Mouse (Mus musculus) frontal cortex, adult 2 months (tissue): Measurements from ENCODE around the gene Wnt8b. TPM values are rescaled to one million over a fixed set of nuclear protein-coding genes. Genes with fewer than 3 reads are reported as not detected.
"Not testable (repeated sequence)": the region's sequence is repeated elsewhere in the genome, so short reads cannot be mapped to it uniquely, and the experiment has no call there.

Experiments
- DNase-seq, 2 experiments: peaks; one replicate each; pipeline ENCODE4 v3.0.0; 2022; ENCODE audit warnings: low spot score in 1 of 2; ENCODE audit errors: extremely low spot score in 1 of 2
- polyA plus RNA-seq: library from polyadenylated mRNA; depleted of rRNA; stranded (reverse); fragments of >200 nt; gene quantifications from 2 replicates; pipeline ENCODE4 v1.2.3, GENCODE M21; 2012; rRNA removed

The Wnt8b gene
- polyA plus RNA-seq: 0.04 TPM in 1 of 2 replicates, not detected in the other

DNA sequence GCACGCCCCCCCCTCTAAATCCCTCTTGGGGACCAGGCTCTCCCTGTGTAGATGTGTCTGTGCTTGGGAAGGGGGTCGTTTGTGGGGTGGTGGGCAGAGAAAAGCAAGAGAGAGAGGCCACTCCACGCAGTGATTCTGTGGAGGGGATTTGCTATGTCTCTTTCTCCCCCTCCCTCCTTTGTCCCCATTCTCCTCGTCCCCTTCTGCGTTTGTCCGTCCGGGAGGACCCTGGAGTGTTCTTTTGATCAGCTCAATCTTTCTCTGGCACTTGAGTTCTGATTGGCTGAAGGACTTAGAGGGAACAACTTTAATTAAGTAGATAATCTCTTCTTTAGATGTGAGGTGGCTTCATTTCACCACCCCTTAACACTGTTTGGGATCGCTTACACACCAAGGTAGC is at the start of gene Wnt8b:
Gene Wnt8b, plus strand, starts transcription at position 345 of the 400 bp plus-strand sequence.
- DNase-seq: no peak

DNA sequence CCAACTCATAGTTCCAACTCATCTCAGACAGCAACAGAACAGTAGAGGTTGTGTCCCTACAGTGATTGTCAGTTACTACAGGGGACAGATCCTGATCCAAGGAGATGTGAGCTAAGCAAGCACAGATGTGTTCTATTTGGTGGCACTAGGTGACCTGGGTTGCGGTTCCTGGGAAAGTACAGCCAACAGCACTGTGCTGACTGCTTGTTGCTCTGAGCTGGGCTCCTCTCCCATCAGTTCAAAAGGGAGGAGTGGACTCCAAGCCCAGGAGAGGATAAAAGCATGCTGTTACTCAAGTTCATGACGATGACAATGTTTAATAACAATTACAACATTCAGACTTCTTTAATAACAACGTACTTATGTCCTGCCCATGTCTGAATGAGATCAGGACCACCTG is 47.5 kb upstream of the Wnt8b start:
- DNase-seq: no peak

DNA sequence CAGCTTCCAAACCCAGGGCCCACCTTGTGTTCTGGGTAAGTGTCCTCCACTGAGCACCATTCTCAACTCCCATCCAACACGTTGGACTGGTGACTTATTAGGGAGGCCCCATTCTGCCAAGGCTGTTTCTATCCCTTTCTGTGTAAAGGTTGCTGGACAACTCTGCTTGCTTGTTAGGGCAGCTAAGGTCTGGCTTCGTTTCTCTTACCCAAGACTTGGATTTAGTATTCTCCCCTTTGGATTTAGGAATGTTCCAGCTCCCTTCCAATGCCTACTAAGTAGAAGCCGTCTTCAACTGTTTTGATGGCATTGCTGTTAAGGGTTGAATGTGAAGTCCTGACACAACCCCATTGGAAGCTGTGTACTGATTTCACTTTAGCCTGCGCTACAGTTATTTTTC is 45.3 kb upstream of the Wnt8b start:
- no peak for DNase-seq

DNA sequence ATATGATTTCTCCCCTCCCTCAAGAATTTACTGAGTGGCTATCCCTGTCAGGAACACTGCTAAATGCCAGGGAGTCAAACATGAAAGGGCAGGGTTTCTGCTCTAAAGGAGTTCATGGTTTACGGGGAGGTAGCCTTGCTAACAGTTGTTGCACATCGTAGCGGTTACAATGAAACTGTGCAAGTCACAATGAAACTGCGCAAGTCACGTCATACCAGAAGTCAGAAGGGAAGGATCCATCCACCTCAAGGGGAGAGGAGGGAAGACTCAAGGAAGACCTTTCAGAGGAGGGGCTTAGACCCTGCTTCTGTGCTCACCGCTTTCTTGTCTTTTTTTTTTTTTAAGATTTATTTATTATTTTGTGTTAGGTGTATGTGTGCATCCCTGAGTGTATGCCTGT is 38.4 kb upstream of the Wnt8b start:
- no peak for DNase-seq

DNA sequence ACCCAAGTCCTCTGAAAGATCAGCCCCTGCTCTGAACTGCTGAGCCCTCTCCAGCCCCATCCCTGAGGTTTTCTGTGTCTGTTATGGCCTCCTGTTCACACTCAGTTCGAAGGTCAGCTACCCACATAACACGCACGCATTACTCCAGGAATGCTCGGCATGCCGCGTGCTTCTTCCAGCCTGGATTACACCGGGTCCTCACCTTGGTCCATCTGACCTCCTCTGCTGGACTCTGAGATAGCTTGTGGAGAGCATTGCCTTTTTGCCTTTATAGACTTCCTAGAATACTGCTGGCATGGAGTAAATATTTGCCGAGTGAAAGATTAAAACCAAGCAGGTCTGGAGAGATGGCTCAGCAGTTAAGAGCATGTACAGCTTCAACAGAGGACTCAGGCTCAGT is 37.9 kb upstream of the Wnt8b start:
- no peak for DNase-seq

DNA sequence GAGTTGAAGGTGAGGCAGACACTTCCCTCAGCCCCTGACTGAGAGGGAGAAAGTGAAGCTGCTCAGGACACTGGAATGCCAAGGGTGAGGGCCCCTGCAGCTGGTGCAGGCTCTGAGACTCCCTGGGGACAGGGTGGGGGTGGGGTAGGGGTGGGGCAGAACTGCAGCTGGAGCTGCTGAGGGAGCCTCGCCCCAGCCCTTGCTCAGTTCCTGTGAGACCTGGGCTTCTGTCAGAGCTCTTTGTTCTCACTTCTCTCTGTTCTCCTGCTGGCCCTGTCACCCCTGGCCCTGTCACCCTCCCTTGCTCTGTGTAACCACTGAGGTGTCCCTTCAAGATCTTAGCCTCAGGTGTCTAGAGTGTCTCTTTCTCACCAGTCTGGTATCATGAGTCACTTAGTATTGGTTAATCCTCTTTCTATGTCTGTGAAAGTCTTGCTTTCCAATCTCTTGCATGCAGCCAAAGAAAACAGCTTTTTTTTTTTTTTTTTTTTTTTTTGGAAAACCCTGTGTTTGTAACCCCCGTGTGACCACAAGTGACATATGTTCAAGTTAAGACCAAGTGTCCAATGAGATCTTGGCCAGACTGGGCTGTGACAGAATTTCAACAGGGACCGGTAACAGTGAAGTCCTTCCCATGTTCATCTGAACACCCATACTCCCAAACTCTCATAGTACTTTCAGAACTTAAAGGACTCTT is 35.8 kb upstream of the Wnt8b start:
- no peak for DNase-seq

DNA sequence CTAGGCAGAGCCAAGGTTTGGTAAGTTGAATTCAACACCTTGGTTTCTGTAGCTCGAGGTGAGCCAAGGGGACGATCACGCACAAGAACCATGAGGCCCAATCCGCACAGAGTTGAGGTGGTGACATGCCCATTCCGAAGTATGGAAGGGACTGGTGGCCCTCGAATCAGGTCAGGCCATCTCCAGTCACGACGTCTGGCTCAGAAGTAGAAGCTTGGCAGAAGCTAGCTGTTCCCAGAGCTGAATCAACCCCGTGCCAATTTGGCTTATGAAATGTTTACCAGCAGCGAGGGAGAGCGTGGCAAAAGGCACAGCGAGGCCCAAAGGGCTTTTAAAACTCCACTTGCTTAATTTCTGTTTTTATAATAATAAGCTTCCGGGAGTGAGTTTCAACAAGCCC is 34.6 kb upstream of the Wnt8b start:
- peak in 1 of 2 experiments; percentile 12 for DNase-seq

DNA sequence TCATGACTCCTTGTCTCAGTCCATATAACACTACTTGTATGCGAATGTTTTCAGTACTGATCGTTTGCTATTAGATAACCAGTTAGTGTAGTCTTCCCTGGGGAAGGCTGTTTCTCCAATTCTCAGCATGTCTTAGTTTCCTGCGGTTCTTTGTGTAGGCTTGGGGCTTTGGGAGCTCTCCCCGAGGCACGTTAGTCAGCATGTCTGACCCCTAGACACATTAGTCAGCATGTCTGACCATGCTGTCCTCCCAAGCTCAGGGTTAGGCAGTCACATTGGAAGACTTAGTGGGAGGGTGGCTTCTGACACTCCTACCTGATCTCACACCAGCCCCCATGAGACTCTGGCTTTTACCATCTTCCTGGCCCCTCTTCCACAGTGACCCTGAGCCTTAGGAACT is 32.8 kb upstream of the Wnt8b start:
- DNase-seq: no peak

DNA sequence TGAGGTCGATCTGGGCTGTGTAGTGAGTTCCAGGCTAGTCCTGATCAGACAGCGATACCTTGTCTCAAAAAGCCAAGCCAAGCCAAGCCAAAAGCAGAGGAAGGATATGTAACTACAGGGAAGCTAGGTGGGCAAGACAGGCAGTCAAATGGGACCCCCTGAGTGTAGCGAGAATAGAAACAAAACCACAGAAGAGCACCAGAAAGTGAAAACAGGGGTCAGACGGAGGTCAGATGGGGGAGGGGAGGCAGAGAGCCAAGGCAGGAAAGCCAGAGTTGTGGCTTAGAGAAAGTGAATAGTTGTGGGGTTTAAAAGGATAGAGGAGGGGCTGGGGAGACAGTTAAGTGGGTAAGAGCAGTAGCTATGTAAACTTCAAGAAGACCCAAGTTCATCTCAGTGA is 31.8 kb upstream of the Wnt8b start:
- DNase-seq: no peak

DNA sequence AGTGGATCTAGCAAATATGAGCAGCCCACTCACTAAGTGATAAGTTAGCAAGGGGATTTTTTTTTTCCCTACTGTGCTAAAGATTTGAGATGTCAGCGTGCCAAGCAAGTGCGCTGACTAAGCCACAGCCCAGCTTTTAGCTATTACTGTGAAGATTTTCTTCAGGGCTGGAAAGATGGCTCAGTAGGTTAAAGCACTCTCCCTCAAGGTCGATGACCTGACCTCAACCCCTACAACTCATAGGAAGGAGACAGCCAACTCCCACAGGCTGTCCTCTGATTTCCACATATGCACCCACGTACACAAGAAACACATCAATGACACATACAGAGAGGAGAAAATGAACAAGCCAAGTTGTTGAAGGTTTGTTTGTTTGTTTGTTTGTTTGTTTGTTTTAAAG is 31.1 kb upstream of the Wnt8b start:
- DNase-seq: no peak

DNA sequence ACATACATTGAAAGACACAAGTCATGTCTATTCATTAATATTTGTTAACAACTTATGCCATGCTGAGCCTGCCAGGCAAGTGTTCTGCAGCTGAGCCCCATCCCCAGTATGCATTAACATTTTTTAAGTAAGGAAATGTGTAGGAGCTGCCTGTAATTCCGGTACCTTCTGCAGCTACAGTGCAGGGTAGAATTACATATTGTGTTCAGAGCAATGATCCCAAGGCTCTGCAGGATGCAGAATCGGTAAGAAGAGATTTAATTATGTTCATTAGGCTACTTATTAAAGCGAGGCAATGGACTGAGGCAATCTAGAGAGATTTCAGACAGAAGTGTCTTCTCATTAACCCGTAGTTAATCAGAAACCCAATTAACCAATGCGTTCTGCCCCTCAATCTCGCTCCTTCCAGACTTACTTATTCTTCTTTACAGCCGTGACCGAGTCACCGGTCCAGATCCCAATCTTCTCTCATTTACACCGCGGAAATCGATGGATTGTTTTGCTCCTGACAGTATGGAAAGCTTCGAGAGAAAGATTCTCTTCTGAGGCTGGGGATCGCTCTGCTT is 27.2 kb upstream of the Wnt8b start:
- DNase-seq: not testable (repeated sequence)

DNA sequence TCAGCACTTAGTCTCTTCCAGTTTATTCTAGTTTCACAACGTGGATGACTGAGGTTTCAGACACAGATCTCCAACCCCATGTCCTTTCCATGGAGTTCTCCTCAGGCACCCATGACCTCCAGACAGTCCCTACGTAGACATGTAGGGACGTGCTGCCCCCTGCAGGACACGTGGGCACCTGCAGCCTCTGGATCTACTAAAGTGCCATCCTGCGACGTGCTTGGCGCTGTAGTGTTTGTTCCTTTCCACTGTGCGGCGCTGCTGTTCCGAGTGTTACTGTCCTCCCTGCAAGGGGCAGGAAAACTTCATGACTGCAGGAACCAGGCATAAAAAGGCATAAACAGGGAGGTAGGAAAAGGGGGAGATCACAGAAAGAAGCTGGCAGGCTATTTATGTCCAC is 19.1 kb upstream of the Wnt8b start:
- DNase-seq: peak; percentile 7 to 79

DNA sequence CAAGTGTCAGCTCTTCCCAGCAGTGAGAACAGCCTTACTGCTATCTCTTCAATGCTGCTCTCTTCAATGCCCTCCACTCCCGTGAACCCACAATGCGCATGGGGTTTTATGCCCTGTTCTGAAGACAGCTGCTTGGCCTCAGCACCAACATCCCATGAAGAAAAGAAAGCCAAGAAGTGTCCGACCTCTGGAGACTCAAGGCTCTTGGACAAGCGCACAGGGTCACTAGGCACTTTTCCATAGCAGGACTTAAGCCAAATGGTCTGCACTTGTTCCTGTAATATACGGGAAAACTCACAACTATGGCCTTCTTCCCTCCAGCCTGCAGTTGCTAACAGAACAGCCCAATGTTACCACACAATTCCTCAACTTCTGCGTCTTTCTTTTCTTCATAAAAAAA is 18.0 kb upstream of the Wnt8b start:
- no peak for DNase-seq

DNA sequence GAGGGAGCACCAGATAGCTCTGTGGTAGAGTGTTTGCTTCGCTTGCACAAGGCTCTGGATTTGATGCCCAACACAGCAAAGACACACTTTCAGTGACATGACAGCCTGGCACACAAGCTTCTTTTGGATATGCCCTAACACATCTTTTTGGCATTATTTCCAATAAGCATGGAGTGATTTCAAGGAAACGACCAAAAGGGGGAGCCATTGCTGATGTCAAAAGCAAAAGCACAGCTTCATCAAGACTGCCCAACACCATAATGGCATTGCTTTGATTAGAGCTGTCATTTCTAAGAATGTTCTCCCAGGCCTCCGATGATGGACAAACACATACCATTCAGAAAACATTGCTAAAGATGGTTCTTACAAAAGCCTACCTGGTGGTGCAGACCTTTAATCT is 16.7 kb upstream of the Wnt8b start:
- DNase-seq: no peak

DNA sequence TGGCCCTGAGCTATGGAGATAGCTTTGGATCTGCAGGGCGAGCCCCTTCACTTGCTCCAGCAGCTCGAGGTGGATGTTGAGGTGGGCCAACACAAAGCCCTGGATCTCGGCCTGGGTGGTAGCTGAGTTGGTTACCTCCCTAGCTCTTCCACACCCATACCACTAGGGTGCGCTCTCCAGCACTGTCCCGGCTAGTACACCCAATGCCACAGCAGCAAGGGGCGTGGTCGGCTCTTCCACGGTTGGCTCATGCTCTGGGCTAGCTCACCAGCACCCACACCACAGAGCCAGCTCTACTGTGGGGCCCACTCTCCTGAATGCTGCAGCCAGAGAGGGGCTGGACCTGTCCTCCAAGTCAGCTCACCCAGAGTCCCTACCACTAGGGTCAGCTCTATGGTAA is 6.0 kb upstream of the Wnt8b start:
- DNase-seq: no peak

DNA sequence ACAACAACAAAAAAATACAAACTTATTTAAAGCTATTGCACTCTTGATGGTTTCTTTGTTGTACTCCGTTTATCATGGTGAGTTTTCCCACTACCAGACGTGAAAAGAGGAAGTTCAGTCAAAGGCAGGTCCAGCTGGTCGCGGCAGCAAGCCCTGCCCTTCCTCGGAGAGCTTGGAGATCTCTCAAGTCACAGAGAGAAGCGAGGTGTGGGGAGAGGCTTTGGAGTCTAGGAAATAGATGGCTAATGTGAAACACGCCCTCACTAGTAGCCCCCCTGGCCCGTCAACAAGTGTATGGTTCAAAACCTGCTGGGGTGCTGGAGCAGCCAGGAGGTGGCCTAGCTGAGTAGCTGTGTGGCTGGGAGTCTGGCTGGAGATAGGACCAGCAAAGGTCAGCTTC is 3.2 kb downstream of the Wnt8b start:
- no peak for DNase-seq

DNA sequence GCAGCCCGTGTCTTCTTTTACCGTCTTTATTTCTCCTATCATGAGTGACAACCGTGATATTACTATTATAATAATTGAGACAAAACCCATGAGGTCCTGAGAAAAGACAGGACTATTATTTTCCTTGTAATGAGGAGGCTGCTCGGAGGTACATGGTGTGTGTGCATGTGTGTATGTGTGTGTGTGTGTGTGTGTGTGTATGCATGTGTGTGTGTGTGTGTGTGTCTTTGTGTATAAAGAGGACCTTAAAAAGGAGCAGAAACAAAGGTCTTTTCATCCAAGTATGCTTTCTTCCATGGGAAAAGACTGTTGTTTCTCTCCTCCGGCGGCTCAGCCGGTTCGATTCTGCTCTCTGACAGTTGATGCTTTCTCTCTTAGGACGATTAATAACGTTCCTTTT is 3.7 kb downstream of the Wnt8b start:
- no peak for DNase-seq

DNA sequence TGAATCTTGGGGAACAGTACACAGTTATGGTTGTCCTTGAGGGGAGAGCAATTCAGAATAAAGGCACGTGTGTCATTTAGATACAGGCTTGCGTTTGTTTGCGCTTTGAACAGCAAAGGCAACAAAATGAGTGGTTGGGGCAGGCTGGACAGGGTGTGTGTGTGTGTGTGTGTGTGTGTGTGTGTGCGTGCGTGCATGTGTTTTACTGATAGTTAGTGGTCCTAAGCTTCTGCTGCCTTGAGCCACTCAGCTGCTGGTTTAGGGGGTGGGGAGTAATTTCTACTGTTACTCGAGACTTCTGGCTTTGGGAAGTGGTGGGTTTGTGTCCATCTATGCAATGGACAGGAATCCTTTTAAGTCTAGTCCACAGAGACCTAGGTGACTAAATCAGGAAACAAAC is 5.7 kb downstream of the Wnt8b start:
- DNase-seq: no peak

DNA sequence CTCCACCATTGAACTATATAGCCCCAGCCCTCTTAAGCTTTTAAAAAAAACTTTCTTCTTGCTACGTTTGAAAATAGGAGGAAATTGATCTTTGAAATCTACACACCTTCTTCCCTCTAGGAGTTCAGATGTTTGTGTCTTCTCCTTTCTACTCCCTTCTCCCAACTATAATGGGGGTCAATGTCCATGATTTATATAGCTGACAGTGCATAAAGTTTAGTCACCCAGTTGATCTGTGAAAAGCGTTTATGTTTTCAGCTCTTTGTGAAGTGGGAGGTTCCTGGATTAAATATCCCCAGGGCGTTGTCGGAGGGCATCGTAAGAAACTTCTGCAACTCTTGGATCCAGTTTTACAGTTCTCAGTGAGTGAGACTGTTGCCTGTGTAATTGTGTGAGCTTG is 7.0 kb downstream of the Wnt8b start:
- no peak for DNase-seq

DNA sequence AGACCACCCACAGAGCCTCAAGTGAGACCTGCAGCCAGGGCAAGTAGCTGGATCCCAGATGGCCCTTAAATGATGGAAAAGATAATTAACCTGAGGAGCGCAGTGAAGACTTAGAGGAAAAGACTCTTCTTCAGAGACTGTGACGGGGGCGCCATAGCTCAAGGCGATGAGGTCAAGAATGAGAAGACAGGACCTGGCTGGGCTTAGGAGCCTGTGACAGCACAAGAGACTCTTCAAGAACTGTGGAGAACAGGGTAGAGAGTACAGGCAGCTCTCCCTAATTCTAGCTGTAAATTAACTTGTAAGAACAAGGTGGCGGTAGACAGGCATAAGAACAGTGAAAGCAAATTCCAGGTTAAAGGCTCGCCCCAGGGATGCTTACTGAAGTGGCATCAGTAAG is 8.7 kb downstream of the Wnt8b start:
- no peak for DNase-seq

DNA sequence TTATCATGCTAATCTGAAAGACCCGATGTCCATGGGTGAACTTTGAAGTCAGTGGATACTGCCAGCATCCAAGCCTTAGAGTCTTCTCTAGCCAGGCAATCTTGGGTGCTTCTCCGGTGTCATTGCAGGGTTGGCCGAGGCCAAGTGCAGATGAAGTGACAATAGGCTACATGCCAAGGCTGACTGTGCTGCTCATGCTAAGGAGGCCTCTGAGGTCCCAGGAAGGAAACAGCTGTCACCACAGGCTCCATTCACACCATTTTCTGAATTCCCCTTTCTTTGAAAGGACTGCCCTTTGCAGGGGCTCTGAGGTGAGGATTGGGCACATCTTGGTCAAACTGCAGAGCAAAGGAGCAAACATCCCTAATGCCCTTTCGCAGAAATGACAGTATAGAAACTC is 9.5 kb downstream of the Wnt8b start:
- no peak for DNase-seq

DNA sequence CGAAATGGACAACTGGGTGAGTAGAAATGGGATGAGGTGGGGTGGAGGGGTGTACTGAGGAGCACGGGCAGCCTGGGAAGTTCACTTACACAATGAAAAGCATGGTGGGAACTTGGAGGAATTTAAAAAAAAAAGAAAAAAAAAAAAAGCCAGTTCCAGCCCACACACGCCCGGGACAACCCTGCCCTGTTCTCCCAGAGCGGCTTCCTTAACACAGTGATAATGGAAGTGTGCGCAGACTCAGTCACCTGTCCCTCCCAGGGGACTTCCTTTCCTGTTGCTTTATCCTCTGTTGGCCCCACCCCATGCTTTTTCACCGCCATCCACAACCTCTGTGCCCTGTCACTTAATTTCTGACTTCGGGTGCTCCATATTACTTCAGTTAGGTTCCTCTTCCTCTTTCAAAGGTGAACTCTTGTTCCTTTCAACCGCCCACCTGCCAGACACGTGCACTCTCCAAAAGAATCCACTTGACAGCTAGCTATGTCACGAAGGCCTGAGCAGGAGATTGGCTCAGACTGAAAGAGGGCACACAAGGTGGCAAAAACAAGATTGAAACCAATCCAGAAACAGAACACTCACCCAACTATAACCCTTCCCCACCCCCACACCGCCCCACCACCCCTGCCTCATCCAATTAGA is 17.4 kb downstream of the Wnt8b start:
- DNase-seq: no peak
